Mouse (Mus musculus) heart, adult 9 months (tissue): ENCODE results near the gene Gm42791.

Source experiments
- DNase-seq, 2 experiments: peaks; one replicate each; pipeline ENCODE4 v3.0.0; 2022; ENCODE audit warnings: low spot score in 2 of 2

The Gm42791 gene

GRCm38 (mm10) chr5:148954314-148955060, 40.5 kb downstream of the Gm42791 start:
- no peak for DNase-seq

- DNase-seq = peak; percentile 78 to 84
These were observed 41.8 kb downstream of the Gm42791 start for GRCm38 (mm10) chr5:148953098-148953497.

- peak in 1 of 2 experiments; percentile 39 for DNase-seq
These were observed 42.5 kb downstream of the Gm42791 start for GRCm38 (mm10) chr5:148952419-148952818.

- DNase-seq = no peak
These were observed 43.6 kb downstream of the Gm42791 start for GRCm38 (mm10) chr5:148951360-148951759.

- DNase-seq = no peak
These were observed 44.9 kb downstream of the Gm42791 start for GRCm38 (mm10) chr5:148950064-148950463.

GRCm38 (mm10) chr5:148948577-148948976, 46.4 kb downstream of the Gm42791 start:
- no peak for DNase-seq

GRCm38 (mm10) chr5:148947412-148947811, 47.5 kb downstream of the Gm42791 start:
- no peak for DNase-seq

GRCm38 (mm10) chr5:148946787-148947186, 48.2 kb downstream of the Gm42791 start:
- DNase-seq = no peak

GRCm38 (mm10) chr5:148945735-148946134, 49.2 kb downstream of the Gm42791 start:
- DNase-seq = no peak

GRCm38 (mm10) chr5:148944024-148944423, 50.9 kb downstream of the Gm42791 start:
- DNase-seq = no peak

- DNase-seq = no peak
These were observed 51.5 kb downstream of the Gm42791 start for GRCm38 (mm10) chr5:148943444-148943843.

GRCm38 (mm10) chr5:148942957-148943356, 52.0 kb downstream of the Gm42791 start:
- no peak for DNase-seq

- no peak for DNase-seq
These were observed 52.6 kb downstream of the Gm42791 start for GRCm38 (mm10) chr5:148942305-148942704.

- no peak for DNase-seq
These were observed 53.1 kb downstream of the Gm42791 start for GRCm38 (mm10) chr5:148941867-148942266.

GRCm38 (mm10) chr5:148939948-148940382, 55.0 kb downstream of the Gm42791 start:
- DNase-seq = no peak

- DNase-seq = no peak
These were observed 58.4 kb downstream of the Gm42791 start for GRCm38 (mm10) chr5:148936516-148936951.

- DNase-seq = no peak
These were observed 59.1 kb downstream of the Gm42791 start for GRCm38 (mm10) chr5:148935871-148936270.

- no peak for DNase-seq
These were observed 59.7 kb downstream of the Gm42791 start for GRCm38 (mm10) chr5:148935071-148935821.

- no peak for DNase-seq
These were observed 60.5 kb downstream of the Gm42791 start for GRCm38 (mm10) chr5:148934457-148934856.

- DNase-seq = no peak
These were observed 61.2 kb downstream of the Gm42791 start for GRCm38 (mm10) chr5:148933767-148934166.

GRCm38 (mm10) chr5:148931301-148931700, 63.6 kb downstream of the Gm42791 start:
- no peak for DNase-seq

- no peak for DNase-seq
These were observed 65.9 kb downstream of the Gm42791 start, which contains the start of gene Katnal1 for GRCm38 (mm10) chr5:148929116-148929449. Katnal1 (minus strand) TSS chr5:148929320.
